Mouse (Mus musculus): ENCODE data around the gene Akap6.

Gene Akap6

GRCm38 (mm10) chr12:52848519-52848855, 149.3 kb downstream of the Akap6 start:
- no peak for DNase-seq (ENCODE audit: low spot score)

- no peak for DNase-seq (ENCODE audit: low spot score)
These were observed 150.1 kb downstream of the Akap6 start for GRCm38 (mm10) chr12:52849297-52849696.

- DNase-seq (ENCODE audit: low spot score): no peak
These were observed 151.3 kb downstream of the Akap6 start for GRCm38 (mm10) chr12:52850332-52851036.

GRCm38 (mm10) chr12:52851221-52851620, 152.0 kb downstream of the Akap6 start:
- DNase-seq (ENCODE audit: low spot score): no peak

GRCm38 (mm10) chr12:52854236-52854679, 155.1 kb downstream of the Akap6 start:
- no peak for DNase-seq (ENCODE audit: low spot score)

GRCm38 (mm10) chr12:52856104-52856503, 156.9 kb downstream of the Akap6 start:
- no peak for DNase-seq (ENCODE audit: low spot score)

- DNase-seq (ENCODE audit: low spot score): no peak
These were observed 158.1 kb downstream of the Akap6 start for GRCm38 (mm10) chr12:52857306-52857705.

- no peak for DNase-seq (ENCODE audit: low spot score)
These were observed 162.7 kb downstream of the Akap6 start for GRCm38 (mm10) chr12:52861922-52862321.

- DNase-seq (ENCODE audit: low spot score): no peak
These were observed 168.9 kb downstream of the Akap6 start for GRCm38 (mm10) chr12:52868000-52868624.

GRCm38 (mm10) chr12:52871604-52872003, 172.4 kb downstream of the Akap6 start:
- no peak for DNase-seq (ENCODE audit: low spot score)

GRCm38 (mm10) chr12:52874332-52874923, 175.2 kb downstream of the Akap6 start:
- no peak for DNase-seq (ENCODE audit: low spot score)

- no peak for DNase-seq (ENCODE audit: low spot score)
These were observed 176.9 kb downstream of the Akap6 start for GRCm38 (mm10) chr12:52876065-52876464.

GRCm38 (mm10) chr12:52876978-52877769, 178.0 kb downstream of the Akap6 start:
- no peak for DNase-seq (ENCODE audit: low spot score)

- DNase-seq (ENCODE audit: low spot score): no peak
These were observed 180.1 kb downstream of the Akap6 start for GRCm38 (mm10) chr12:52879324-52879723.

- no peak for DNase-seq (ENCODE audit: low spot score)
These were observed 193.3 kb downstream of the Akap6 start for GRCm38 (mm10) chr12:52892519-52892918.

- DNase-seq (ENCODE audit: low spot score): no peak
These were observed 194.6 kb downstream of the Akap6 start for GRCm38 (mm10) chr12:52893656-52894405.

- no peak for DNase-seq (ENCODE audit: low spot score)
These were observed 196.7 kb downstream of the Akap6 start for GRCm38 (mm10) chr12:52895672-52896460.

GRCm38 (mm10) chr12:52896785-52897184, 197.6 kb downstream of the Akap6 start:
- DNase-seq (ENCODE audit: low spot score): no peak

- no peak for DNase-seq (ENCODE audit: low spot score)
These were observed 198.9 kb downstream of the Akap6 start for GRCm38 (mm10) chr12:52898130-52898529.

GRCm38 (mm10) chr12:52904046-52904445, 204.9 kb downstream of the Akap6 start:
- DNase-seq (ENCODE audit: low spot score): no peak

- no peak for DNase-seq (ENCODE audit: low spot score)
These were observed 209.4 kb downstream of the Akap6 start for GRCm38 (mm10) chr12:52908448-52909066.
